Mouse (Mus musculus) cerebellum, postnatal 14 days (tissue): ENCODE results near the gene Celf2.

ENCODE experiments used
- DNase-seq, 2 experiments: peaks; one replicate each; pipeline ENCODE4 v3.0.0; 2021; ENCODE audit warnings: mixed read lengths in 2 of 2

The Celf2 gene

DNA sequence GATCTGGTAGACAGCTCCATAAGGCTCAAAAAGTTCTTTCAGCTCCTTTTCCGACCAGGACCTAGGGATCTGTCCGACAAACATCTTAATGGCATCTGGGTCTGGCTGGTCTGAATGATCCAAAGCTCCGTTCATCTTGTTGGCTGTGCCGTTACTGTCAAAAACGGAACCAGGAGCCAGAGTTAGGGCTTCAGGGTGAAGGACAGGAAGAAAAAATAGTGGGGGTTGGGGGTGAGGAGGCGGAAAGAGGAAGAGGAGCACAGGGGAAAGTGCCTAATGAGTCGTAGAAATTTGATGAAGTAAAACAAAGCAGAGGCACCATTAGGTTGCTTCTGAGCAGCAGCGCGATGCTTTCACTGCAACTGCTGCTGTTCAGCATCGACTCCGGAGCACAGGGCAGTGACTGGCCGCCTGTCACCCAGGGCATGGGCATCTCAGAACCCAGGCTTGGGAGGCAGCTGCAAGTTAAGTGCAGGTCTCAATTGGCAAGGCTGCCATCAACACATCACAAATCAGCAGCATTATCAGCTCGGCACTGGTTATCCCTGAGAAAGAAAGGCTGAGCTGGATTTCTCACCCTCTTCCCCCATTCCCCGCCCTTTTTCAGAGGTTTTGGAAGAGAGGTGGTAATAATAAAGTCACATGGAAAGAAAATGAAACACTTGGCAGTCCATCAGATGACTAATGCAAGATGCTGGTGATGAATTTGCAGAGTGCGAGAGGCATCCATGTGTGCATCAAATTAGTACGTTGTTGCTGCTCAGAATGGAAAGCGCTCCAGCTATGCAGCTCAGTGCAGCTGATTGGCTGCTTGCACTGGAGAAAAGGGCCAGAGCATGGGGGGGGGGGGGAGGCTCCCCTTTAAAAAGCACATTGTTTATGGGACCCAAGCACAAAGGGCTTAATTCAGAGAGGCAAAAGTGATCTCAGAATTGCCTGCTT is 787.6 kb downstream of the Celf2 start:
- DNase-seq = peak; percentile 26 to 39

GRCm38 (mm10) chr2:6720753-6721459 is 788.5 kb downstream of the Celf2 start:
- peak; percentile 49 to 65 for DNase-seq

DNA sequence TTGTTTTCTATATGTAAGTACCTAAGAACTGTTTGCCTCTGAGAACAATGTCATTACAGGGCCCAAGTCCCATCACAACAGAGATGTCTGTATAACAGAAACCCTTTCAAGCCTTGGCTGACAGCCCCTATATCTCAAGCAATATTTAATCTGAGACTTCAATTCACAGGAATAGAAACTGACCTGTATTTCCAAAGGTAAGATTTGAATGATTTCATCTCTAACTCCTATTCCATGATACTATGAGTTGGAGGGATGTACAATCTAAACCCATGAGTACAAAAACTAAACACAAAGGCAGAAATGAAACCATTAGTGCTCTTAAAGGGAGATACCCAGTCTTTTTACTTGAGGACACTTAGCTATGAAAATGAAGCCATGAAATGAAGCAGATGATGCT is 790.5 kb downstream of the Celf2 start:
- DNase-seq = no peak

DNA sequence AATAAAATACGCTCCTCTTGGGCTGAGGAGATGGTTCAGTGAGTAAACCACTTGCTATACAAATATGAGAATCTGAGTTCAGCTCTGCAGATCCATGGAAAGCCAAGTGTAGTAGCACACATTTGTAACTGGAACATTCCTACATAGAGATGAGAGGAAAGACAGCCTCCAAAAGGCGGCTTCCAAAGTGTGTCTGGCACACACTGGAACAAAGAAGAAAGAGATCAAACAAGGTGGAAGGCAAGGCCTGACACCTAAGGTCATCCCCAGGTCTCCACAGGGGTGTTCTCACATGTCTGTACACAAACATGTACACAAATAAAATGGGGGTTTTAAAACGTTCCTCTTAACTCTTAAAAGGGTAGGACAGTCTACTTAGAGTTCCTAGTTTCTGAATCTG is 791.4 kb downstream of the Celf2 start:
- DNase-seq = no peak

DNA sequence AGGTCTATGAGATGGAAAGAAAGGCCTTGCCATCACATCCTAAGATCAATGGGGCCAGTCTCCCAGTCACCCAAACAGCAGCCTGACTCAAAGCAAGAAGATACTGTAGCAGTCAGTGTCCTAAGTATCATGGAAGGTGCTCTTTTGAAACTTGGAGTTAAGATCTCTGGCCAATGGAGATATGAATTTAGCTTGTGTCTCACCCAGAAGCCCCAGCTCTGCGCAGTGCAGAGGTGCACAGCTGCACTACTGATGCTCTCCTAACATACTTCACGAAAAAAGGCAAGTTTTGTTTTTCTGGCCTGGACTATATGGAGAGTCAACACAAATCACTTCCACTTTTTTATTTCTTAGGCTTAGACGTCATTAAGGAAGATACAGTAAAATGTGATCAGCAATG is 793.8 kb downstream of the Celf2 start:
- DNase-seq = no peak

DNA sequence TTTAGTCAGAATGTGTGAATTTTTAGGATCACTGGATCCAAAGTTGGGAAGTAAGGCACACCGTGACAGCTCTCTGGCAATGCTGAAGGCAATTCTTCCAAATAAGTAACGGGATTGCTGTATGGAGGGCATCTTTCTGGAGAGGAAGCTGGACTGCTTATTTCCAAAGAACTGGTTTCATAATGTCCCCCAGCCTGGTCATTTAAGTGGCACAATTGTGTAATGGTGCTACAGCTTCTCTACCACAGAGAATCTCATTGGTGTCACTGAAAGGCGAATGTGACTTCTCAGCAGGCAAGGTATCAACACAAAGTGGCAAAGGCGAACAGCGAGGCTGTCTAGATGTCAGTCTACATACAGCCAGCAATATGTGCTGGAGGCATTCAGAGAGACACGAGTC is 795.8 kb downstream of the Celf2 start:
- no peak for DNase-seq

DNA sequence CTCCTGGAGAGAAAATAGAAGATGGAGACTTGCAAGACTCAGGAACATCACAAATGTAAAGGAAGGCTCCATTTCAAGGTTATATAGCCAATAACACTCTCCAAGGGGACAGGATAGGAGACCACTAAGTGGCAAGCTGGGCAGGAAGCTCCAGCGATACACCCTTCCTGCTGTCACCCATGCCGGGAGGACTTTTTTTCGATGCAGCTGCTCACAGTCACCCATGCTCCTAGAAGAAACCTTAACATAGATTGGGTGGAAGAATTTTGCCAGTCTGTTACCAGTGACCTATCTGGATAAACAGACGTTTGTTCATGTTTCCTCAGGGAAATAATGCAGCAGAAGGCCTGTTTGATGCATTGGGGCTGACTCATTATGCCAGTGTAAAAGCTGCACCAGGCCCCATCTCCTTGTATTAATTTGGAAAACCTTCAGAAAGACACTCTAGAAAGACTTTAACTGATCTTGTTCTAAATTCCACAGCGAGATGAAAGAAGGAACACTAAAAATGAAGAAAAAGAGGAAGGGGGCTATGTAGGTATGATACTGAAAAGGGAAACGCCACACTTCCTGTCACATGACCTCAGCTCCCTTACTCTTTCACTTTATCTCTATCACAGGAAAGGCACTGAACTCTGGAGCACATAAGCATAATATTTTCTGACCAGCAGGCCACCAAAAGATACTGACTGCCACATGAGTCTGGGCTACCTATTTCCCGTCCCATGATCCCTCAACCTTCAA is 798.5 kb downstream of the Celf2 start:
- no peak for DNase-seq

GRCm38 (mm10) chr2:6707959-6708519 is 801.3 kb downstream of the Celf2 start:
- DNase-seq = no peak

DNA sequence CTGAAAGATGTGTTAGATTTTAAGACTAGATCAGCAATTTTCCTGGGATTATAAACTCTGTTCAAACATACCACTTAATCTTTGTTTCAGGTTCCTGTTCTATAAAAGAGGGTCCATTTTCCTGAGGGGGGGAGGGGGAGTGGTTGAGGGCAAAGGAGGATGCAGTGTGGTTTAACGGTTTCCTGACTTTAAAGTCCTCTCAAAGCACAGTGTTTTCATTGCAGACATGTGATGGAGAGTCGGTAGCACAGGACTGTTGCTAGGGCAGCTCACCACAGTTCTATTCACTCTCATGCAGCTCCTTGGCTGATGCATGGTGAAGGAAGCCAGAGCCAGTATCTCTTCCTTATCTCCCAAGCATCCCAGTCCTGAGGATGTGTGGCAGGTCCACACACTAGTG is 802.1 kb downstream of the Celf2 start:
- DNase-seq = no peak

GRCm38 (mm10) chr2:6705929-6706739 is 803.2 kb downstream of the Celf2 start:
- DNase-seq = no peak

GRCm38 (mm10) chr2:6705475-6705874 is 803.9 kb downstream of the Celf2 start:
- DNase-seq = no peak

- no peak for DNase-seq
Measured at GRCm38 (mm10) chr2:6704804-6705203, 804.6 kb downstream of the Celf2 start.

- DNase-seq = no peak
Measured at GRCm38 (mm10) chr2:6704342-6704741, 805.0 kb downstream of the Celf2 start.

- DNase-seq = no peak
Measured at GRCm38 (mm10) chr2:6696326-6696725, 813.0 kb downstream of the Celf2 start.

DNA sequence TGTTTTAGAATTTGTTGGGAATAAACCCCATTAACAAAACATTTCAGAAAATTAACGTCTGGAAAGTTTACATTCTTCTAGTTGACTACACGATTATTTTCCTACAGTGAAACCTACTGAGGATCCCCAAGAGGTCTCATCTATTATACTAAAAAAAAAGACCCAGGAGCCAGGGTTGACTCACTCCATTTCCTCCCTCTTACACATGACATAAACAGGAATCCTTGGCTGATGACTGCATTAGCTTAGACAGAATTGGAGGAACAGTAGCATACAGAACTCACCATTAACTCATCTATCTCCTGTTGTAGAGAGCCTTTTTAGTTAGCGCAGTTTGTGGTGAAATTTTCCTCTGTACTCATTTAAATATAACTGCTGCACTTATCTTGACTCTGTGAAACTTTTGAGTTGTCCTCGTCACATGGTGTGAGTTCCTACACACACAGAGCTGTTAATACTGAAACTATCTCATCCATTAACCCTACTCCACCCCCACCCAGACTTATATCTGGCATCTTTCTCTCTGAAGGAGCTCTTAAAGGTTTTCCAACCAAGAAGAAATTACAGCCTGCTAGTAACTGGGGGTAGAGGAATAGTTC is 813.9 kb downstream of the Celf2 start:
- no peak for DNase-seq

GRCm38 (mm10) chr2:6689689-6690088 is 819.7 kb downstream of the Celf2 start:
- no peak for DNase-seq

DNA sequence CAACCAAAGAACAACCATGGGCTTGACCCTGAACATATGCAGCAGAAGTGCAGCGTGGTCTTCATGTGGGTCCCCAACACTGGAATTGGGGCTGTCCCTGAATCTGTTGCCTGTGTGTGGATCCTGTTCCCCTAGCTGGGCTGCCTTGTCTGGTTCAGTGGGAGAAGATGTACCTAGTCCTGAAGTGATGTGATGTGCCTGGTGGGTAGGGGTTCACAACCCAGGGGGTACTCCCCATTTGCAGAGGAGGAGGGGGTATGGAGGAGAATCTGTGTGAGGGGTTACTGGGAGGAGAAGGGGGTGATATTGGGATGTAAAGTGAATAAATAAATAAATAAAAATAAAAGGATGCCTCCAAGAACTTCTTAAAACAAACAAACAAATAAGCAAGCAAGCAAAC is 831.1 kb downstream of the Celf2 start:
- no peak for DNase-seq

GRCm38 (mm10) chr2:6677457-6677856 is 831.9 kb downstream of the Celf2 start:
- no peak for DNase-seq

- no peak for DNase-seq
Measured at GRCm38 (mm10) chr2:6674401-6674800, 835.0 kb downstream of the Celf2 start.

DNA sequence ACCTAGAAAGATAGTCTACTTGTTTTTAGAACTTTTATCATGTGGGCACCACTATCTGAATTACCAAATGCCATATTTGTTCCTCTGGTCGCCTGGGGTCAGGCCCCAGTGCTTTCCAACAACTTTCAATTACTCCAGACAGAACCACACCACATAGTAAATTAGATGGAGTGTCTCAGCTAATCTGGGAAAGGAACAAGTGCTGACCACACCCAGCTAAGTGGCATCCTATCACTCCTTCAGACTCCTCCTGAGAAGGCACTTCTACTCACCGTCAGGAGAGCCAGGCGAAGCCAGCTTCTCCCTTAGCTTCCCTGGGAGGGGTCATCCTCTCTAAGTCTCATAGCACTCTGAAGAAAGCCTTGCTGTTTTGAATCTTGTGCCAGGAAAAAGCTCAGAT is 835.9 kb downstream of the Celf2 start:
- DNase-seq = no peak

GRCm38 (mm10) chr2:6667611-6668010 is 841.8 kb downstream of the Celf2 start:
- DNase-seq = peak in 1 of 2 experiments; percentile 17

- no peak for DNase-seq
Measured at GRCm38 (mm10) chr2:6659834-6660233, 849.5 kb downstream of the Celf2 start.
